ENCODE assay signal across 29 mouse cellular contexts in the genomic region with DNA sequence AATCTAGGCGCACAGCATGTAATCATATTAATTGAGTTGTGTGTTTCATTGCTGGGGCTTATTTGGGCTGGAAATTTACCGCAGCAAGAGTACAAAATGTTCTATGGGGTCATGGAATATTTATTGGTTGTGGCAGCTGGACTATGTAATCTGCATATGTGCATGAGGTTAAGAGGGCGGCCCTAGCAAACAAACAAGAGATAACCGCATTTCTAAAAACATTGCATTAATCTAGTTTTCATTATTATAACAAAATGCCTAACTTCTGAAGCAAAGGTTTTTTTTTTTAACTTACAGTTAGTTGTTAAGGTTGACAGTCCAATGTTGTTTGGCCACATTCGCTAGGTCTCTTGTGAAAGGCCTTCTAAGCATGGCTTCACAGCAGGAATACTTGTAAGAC. TPM values are rescaled to one million over a fixed set of nuclear protein-coding genes. Genes with fewer than 3 reads are reported as not detected.
DNase-seq lines count a peak whose midpoint lies in the region; ATAC-seq and TF ChIP-seq lines count a peak whose summit lies in the region.
"Had no signal": no experiment of that assay in that cellular context is flagged by ENCODE, and none has a peak within 500 bp of the region (broad histone marks: within the 10 kb centered on the region; RNA-seq: fewer than 3 reads in every experiment).

No protein-coding gene starts in this region.

- TF ChIP-seq CTCF in heart, adult 2 months (IDR thresholded peaks at IDR 0.05), result no peak
- TF ChIP-seq CTCF in lung, postnatal 0 days (IDR thresholded peaks at IDR 0.05), result no peak

- no peak overlapping the region for H3K27ac ChIP-seq in heart, adult 2 months
- no peak overlapping the region for H3K27ac ChIP-seq in lung, postnatal 0 days (ENCODE audit: low read length)
- H3K27ac ChIP-seq: embryonic facial prominence, embryonic 10.5 days; embryonic facial prominence, embryonic 13.5 days; forebrain, embryonic 12.5 days; forebrain, embryonic 15.5 days; heart, embryonic 15.5 days; hindbrain, embryonic 10.5 days; hindbrain, embryonic 15.5 days had no signal

- no peaks in the 10 kb centered on the region for H3K4me1 ChIP-seq in heart, adult 2 months (ENCODE audit: control insufficient read depth, insufficient read depth, low read length)
- no peaks in the 10 kb centered on the region for H3K4me1 ChIP-seq in lung, postnatal 0 days (ENCODE audit: insufficient read depth, low read depth, low read length)
- H3K4me1 ChIP-seq: embryonic facial prominence, embryonic 10.5 days; embryonic facial prominence, embryonic 13.5 days; forebrain, embryonic 12.5 days; forebrain, embryonic 15.5 days; hindbrain, embryonic 10.5 days; hindbrain, embryonic 15.5 days had no signal

- no peak overlapping the region for H3K4me2 ChIP-seq in lung, postnatal 0 days (replicated peaks; ENCODE audit: low read depth, low read length)
- H3K4me2 ChIP-seq: embryonic facial prominence, embryonic 13.5 days; forebrain, embryonic 12.5 days; forebrain, embryonic 15.5 days; heart, embryonic 12.5 days; heart, embryonic 15.5 days; hindbrain, embryonic 15.5 days had no signal

- WGBS in heart, adult 2 months, result 94% methylated on average over 5 of the region's 5 CpGs
- 82% methylated on average over 5 of the region's 5 CpGs for WGBS in lung, postnatal 0 days

- H3K36me3 ChIP-seq in heart, adult 2 months (ENCODE audit: control insufficient read depth, insufficient read depth, low read length), result no peaks in the 10 kb centered on the region
- no peaks in the 10 kb centered on the region for H3K36me3 ChIP-seq in lung, postnatal 0 days (ENCODE audit: insufficient read depth, low read length)
- H3K36me3 ChIP-seq: embryonic facial prominence, embryonic 10.5 days; embryonic facial prominence, embryonic 13.5 days; forebrain, embryonic 12.5 days; forebrain, embryonic 15.5 days; heart, embryonic 12.5 days; heart, embryonic 15.5 days; hindbrain, embryonic 10.5 days; hindbrain, embryonic 15.5 days had no signal

- intact Hi-C loops in heart, adult 2 months (cut with DNase I), result no loop called here

- peak; percentile 33 for ATAC-seq in lung, postnatal 0 days
- ATAC-seq: activated CD4-positive, CD25-positive, alpha-beta regulatory T cell, adult 4 months; forebrain, embryonic 15.5 days had no signal

- no peak for TF ChIP-seq POLR2A in heart, adult 2 months (IDR thresholded peaks at IDR 0.05; ENCODE audit: insufficient read depth, low read depth, low read length)

- H3K4me3 ChIP-seq in heart, adult 2 months, result no peak overlapping the region
- no peak overlapping the region for H3K4me3 ChIP-seq in lung, postnatal 0 days (ENCODE audit: low read depth, low read length)
- H3K4me3 ChIP-seq: embryonic facial prominence, embryonic 10.5 days; embryonic facial prominence, embryonic 13.5 days; erythroblast, embryonic 14.5 days; forebrain, embryonic 12.5 days; forebrain, embryonic 15.5 days; heart, embryonic 12.5 days; heart, embryonic 15.5 days; hindbrain, embryonic 10.5 days; hindbrain, embryonic 15.5 days had no signal

- DNase-seq in heart, adult 11 months, result peak; percentile 63
- no peak for DNase-seq in heart, adult 2 months
- peak; percentile 2 for DNase-seq in kidney, adult 9 months
- DNase-seq in kidney, adult 8-10 months, result no peak
- DNase-seq in lung, postnatal 0 days (ENCODE audit: low spot score), result peak; percentile 39
- no peak for DNase-seq in lung, adult 18-20 months
- DNase-seq: adrenal gland, adult 8-10 months; adrenal gland, postnatal 25 days; cerebellum, adult 11-12 months; cerebellum, adult 8-10 months; cerebellum, postnatal 10 days; cerebellum, postnatal 36 days; embryo, embryonic 11 days; gastrocnemius, postnatal 36 days; heart, postnatal 10 days; heart, postnatal 36 days had no signal

- H3K9ac ChIP-seq in heart, adult 2 months (ENCODE audit: low read depth, low read length), result no peak overlapping the region
- no peak overlapping the region for H3K9ac ChIP-seq in lung, postnatal 0 days (replicated peaks; ENCODE audit: low read depth)
- H3K9ac ChIP-seq: embryonic facial prominence, embryonic 13.5 days; forebrain, embryonic 12.5 days; forebrain, embryonic 15.5 days; heart, embryonic 12.5 days; heart, embryonic 15.5 days; hindbrain, embryonic 15.5 days had no signal

- no peaks in the 10 kb centered on the region for H3K79me2 ChIP-seq in heart, adult 2 months (replicated peaks; ENCODE audit: control insufficient read depth, insufficient read depth, low read length)

- no peak for TF ChIP-seq EP300 in heart, adult 2 months (IDR thresholded peaks at IDR 0.05; ENCODE audit: insufficient read depth, low read depth, low read length)
- no peak for TF ChIP-seq EP300 in lung, postnatal 0 days (IDR thresholded peaks at IDR 0.05)

- H3K9me3 ChIP-seq in lung, postnatal 0 days (ENCODE audit: low read length), result no peaks in the 10 kb centered on the region
- H3K9me3 ChIP-seq: embryonic facial prominence, embryonic 10.5 days; embryonic facial prominence, embryonic 13.5 days; forebrain, embryonic 12.5 days; forebrain, embryonic 15.5 days; heart, embryonic 12.5 days; hindbrain, embryonic 10.5 days; hindbrain, embryonic 15.5 days had no signal

- H3K27me3 ChIP-seq in heart, adult 2 months (ENCODE audit: control insufficient read depth, insufficient read depth, low read length), result no peaks in the 10 kb centered on the region
- H3K27me3 ChIP-seq in lung, postnatal 0 days (replicated peaks; ENCODE audit: insufficient read depth, low read length), result no peaks in the 10 kb centered on the region
- H3K27me3 ChIP-seq: CH12.LX; embryonic facial prominence, embryonic 13.5 days; forebrain, embryonic 12.5 days; forebrain, embryonic 15.5 days; heart, embryonic 12.5 days; heart, embryonic 15.5 days; hindbrain, embryonic 15.5 days had no signal

RNA-seq across cellular contexts. Expression of gene 2310009B15Rik, which starts 47.2 kb away (rescaled TPM):
- total RNA-seq in heart, adult 2 months (2021), result 1 to 10 TPM; 8.0 to 8.3 TPM
- 12.2 and 13.1 TPM in 2 replicates for polyA plus RNA-seq in heart, adult 2 months (2012; rRNA removed)
- 48.3 and 53.0 TPM in 2 replicates for polyA plus RNA-seq in lung, postnatal 0 days (2015; fragmentation: Nextera tagmentation; extraction: Ambion mirVana)

RNA-seq across cellular contexts. Expression of gene Lhx9, which starts 55.5 kb away (rescaled TPM):
- total RNA-seq in heart, adult 2 months (2021), result not detected
- not detected in 2 replicates for polyA plus RNA-seq in heart, adult 2 months (2012; rRNA removed)
- polyA plus RNA-seq in lung, postnatal 0 days (2015; fragmentation: Nextera tagmentation; extraction: Ambion mirVana), result 0.06 and 0.11 TPM in 2 replicates
- total RNA-seq: adrenal gland, adult 8-10 months; adrenal gland, postnatal 25 days; gastrocnemius, adult 8-10 months; gastrocnemius, postnatal 36 days; granulocyte monocyte progenitor cell, adult 5-6 weeks; heart, postnatal 36 days had no signal
- polyA plus RNA-seq: activated CD4-positive, CD25-positive, alpha-beta regulatory T cell, adult 4 months; erythroblast, embryonic 14.5 days had no signal

RNA-seq across cellular contexts. Expression of gene Dennd1b, which starts 59.3 kb away (rescaled TPM):
- total RNA-seq in heart, adult 2 months (2021), result 10 to 100 TPM; 22.3 to 23.7 TPM
- polyA plus RNA-seq in heart, adult 2 months (2012; rRNA removed), result 6.4 and 17.1 TPM in 2 replicates
- 12.6 and 14.0 TPM in 2 replicates for polyA plus RNA-seq in lung, postnatal 0 days (2015; fragmentation: Nextera tagmentation; extraction: Ambion mirVana)
- polyA plus RNA-seq: erythroblast, embryonic 14.5 days had no signal

Comparison
In these comparisons a context has a peak if more than half of its experiments do, and no peak if none do; other contexts are left out.
1. DNase-seq: peak in heart, adult 11 months (single experiment), kidney, adult 9 months (single experiment) and lung, postnatal 0 days (single experiment); none in heart, adult 2 months (0 of 2), kidney, adult 8-10 months (0 of 2) and lung, adult 18-20 months (0 of 2).